Mouse (Mus musculus): ENCODE data around the gene Fgfr2.

DNA sequence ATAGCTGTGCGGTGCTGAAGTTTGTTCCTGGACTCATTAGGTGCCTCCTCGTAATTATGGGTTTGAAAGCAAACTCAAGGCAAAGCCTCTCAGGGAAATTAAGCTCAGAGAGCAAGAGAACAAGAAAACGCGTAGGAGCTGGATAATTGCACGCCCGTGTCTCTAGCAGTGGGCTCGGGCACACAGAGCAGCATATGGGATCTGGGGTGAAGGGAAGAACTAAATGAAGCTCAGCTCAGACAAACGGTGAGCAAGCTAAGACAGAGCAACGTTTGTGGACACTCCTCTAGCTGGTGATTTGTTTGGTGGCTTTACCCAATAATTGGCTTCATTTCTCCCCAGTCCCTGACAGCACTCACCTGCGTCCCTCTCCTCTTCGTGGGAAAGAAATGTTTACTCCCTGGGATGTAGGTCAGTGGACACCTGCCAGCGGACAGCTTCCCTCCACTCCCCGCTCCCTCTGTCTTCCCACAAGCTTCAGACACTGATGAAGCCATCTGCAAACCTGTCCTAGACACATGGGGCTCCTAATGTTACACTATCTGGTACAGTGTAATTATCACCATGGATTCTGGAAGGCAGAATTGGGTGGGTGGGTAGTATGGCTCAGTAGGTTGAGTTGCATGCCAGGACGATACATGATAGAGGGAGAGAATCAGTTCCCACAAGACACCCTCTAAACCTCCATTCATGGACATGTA, 1117.0 kb downstream of the Fgfr2 start:
- no peak for TF ChIP-seq CTCF (IDR thresholded peaks at IDR 0.05; ENCODE audit: low read depth)
- no peak for TF ChIP-seq EP300 (IDR thresholded peaks at IDR 0.05; ENCODE audit: low read depth)

Data from liver, postnatal 0 days (tissue).